Mouse (Mus musculus) CH12.LX (cell line): Measurements from ENCODE around the gene Tcl1b3.

Source experiments
- CTCF ChIP-seq, 2 experiments: IDR thresholded peaks in 1 of 2; conservative IDR thresholded peaks in 1 of 2; 2 replicates each; pipeline ENCODE4 v1.5.1; 2011 to 2012; ENCODE audit warnings: low read depth in 2 of 2, low read length in 2 of 2, improper control_type of control experiment in 1 of 2, inconsistent platforms in 1 of 2, mild to moderate bottlenecking in 1 of 2, moderate library complexity in 1 of 2
- ELF1 ChIP-seq: IDR thresholded peaks from 2 replicates; pipeline ENCODE4 v1.6.1; 2014; ENCODE audit warnings: low read depth, mild to moderate bottlenecking, inconsistent platforms, low read length, improper control_type of control experiment
- IRF4 ChIP-seq: IDR thresholded peaks from 2 replicates; pipeline ENCODE4 v1.6.1; 2014; ENCODE audit warnings: low read depth, mild to moderate bottlenecking, inconsistent platforms, low read length, improper control_type of control experiment
- MEF2A ChIP-seq: IDR thresholded peaks from 2 replicates; pipeline ENCODE4 v1.6.1; 2014; ENCODE audit warnings: low read depth, mild to moderate bottlenecking, inconsistent platforms, low read length, improper control_type of control experiment, borderline replicate concordance
- MXI1 ChIP-seq: IDR thresholded peaks from 2 replicates; pipeline ENCODE4 v1.6.1; 2011; ENCODE audit warnings: mild to moderate bottlenecking, low read depth, low read length, improper control_type of control experiment
- POLR2A ChIP-seq: IDR thresholded peaks from 2 replicates; pipeline ENCODE4 v1.6.1; 2011; ENCODE audit warnings: low read depth, mild to moderate bottlenecking, improper control_type of control experiment, low read length
- RCOR1 ChIP-seq: conservative IDR thresholded peaks from 2 replicates; pipeline ENCODE4 v1.6.1; 2012; ENCODE audit warnings: low read depth, mild to moderate bottlenecking, inconsistent platforms, low read length, improper control_type of control experiment
- USF1 ChIP-seq: IDR thresholded peaks from 2 replicates; pipeline ENCODE4 v1.6.1; 2014; ENCODE audit warnings: low read depth, mild to moderate bottlenecking, inconsistent platforms, low read length, improper control_type of control experiment
- ZC3H11A ChIP-seq: IDR thresholded peaks from 2 replicates; pipeline ENCODE4 v1.6.1; 2012; ENCODE audit warnings: low read depth, mild to moderate bottlenecking, inconsistent platforms, low read length, improper control_type of control experiment
- ZKSCAN1 ChIP-seq: IDR thresholded peaks from 2 replicates; pipeline ENCODE4 v1.6.1; 2012; ENCODE audit warnings: low read depth, inconsistent platforms, low read length, improper control_type of control experiment, borderline replicate concordance
- ZNF384 ChIP-seq: IDR thresholded peaks from 2 replicates; pipeline ENCODE4 v1.6.1; 2012; ENCODE audit warnings: low read depth, low read length, improper control_type of control experiment, inconsistent platforms

DNA sequence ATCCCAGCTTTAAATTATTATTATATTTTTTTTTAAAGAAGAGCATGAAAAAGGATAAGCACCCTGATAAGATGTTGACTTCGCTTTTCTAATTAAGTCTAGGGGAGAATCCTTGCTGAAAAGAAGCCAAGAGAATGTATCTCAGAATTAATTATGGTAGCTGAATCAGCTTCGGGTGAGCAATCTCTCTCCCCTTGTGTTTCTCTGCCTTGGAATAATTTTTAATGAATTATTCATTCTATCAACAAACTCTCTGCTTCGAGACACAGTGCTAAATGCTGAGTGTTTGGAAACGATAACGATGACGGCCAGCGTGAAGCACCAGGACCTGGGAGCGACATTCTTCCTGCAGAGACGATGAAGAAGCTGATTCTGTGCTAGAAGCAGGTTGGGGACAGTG lies 48.2 kb downstream of the Tcl1b3 start:
- TF ChIP-seq CTCF (conservative IDR thresholded peaks at IDR 0.05 in 1 of 2, IDR thresholded peaks at IDR 0.05 in 1 of 2; ENCODE audit: low read depth in 2 of 2, low read length in 2 of 2) (no peak), RCOR1 (no peak), ZC3H11A (no peak), ZKSCAN1 (no peak), MXI1 (no peak), ELF1 (no peak), POLR2A (no peak), USF1 (no peak), MEF2A (no peak), ZNF384 (no peak), IRF4 (no peak)
